Mouse (Mus musculus) gonadal fat pad, adult 2 months (tissue): Measurements from ENCODE around the gene Gtf2f1. TPM values are rescaled to one million over a fixed set of nuclear protein-coding genes. Genes with fewer than 3 reads are reported as not detected.
"Not testable (repeated sequence)": the region's sequence is repeated elsewhere in the genome, so short reads cannot be mapped to it uniquely, and the experiment has no call there.

ENCODE experiments used
- DNase-seq: peaks from one replicate; pipeline ENCODE4 v3.0.0-alpha.2; 2012; ENCODE audit warnings: low read depth
- polyA plus RNA-seq: library from polyadenylated mRNA; depleted of rRNA; stranded (reverse); fragments of >200 nt; gene quantifications from 2 replicates; pipeline ENCODE4 v1.2.3, GENCODE M21; 2012; rRNA removed

The Gtf2f1 gene
- 32.5 and 37.8 TPM in 2 replicates for polyA plus RNA-seq

- peak; percentile 78 for DNase-seq
Observed at GRCm38 (mm10) chr17:57011236-57012141, at the start of gene Gtf2f1, which contains the start of gene Gm17949. Gene Gtf2f1 (minus strand): TSS chr17:57011288. Gene Gm17949 (plus strand): TSS chr17:57011469.

- DNase-seq: peak; percentile 65
Observed at GRCm38 (mm10) chr17:57060231-57060801, 49.2 kb upstream of the Gtf2f1 start.

GRCm38 (mm10) chr17:57059486-57059977 is 48.4 kb upstream of the Gtf2f1 start, which contains the start of gene Slc25a23:
Gene Slc25a23 (minus strand): TSS chr17:57059863.
- DNase-seq: no peak

- DNase-seq: no peak
Observed at GRCm38 (mm10) chr17:57058891-57059485, 47.9 kb upstream of the Gtf2f1 start, which contains the start of gene Crb3. Gene Crb3 (plus strand): TSS chr17:57059105.

- no peak for DNase-seq
Observed at GRCm38 (mm10) chr17:57056246-57056645, 45.2 kb upstream of the Gtf2f1 start.

GRCm38 (mm10) chr17:57051679-57052078 is 40.6 kb upstream of the Gtf2f1 start:
- not testable (repeated sequence) for DNase-seq

- DNase-seq: no peak
Observed at GRCm38 (mm10) chr17:57048816-57049215, 37.7 kb upstream of the Gtf2f1 start.

GRCm38 (mm10) chr17:57047406-57047805 is 36.3 kb upstream of the Gtf2f1 start:
- DNase-seq: no peak

GRCm38 (mm10) chr17:57041554-57041953 is 30.5 kb upstream of the Gtf2f1 start, which contains the start of gene Slc25a41:
Gene Slc25a41 (minus strand): TSS chr17:57041654.
- no peak for DNase-seq

- no peak for DNase-seq
Observed at GRCm38 (mm10) chr17:57038978-57039377, 27.9 kb upstream of the Gtf2f1 start.

- DNase-seq: no peak
Observed at GRCm38 (mm10) chr17:57032854-57033253, 21.8 kb upstream of the Gtf2f1 start.

GRCm38 (mm10) chr17:57031661-57032420 is 20.8 kb upstream of the Gtf2f1 start:
- peak; percentile 100 for DNase-seq

GRCm38 (mm10) chr17:57030931-57031660 is 20.0 kb upstream of the Gtf2f1 start, which contains the start of gene Khsrp:
Gene Khsrp (minus strand): TSS chr17:57031522.
- no peak for DNase-seq

- no peak for DNase-seq
Observed at GRCm38 (mm10) chr17:57029691-57030090, 18.6 kb upstream of the Gtf2f1 start.

GRCm38 (mm10) chr17:57027471-57027870 is 16.4 kb upstream of the Gtf2f1 start:
- DNase-seq: no peak

GRCm38 (mm10) chr17:57020960-57021359 is 9.9 kb upstream of the Gtf2f1 start:
- DNase-seq: no peak

GRCm38 (mm10) chr17:57019693-57020092 is 8.6 kb upstream of the Gtf2f1 start:
- DNase-seq: no peak

- DNase-seq: no peak
Observed at GRCm38 (mm10) chr17:57012245-57012795, 1.2 kb upstream of the Gtf2f1 start.

GRCm38 (mm10) chr17:57010911-57011235 is 215 bp downstream of the Gtf2f1 start:
- DNase-seq: no peak

GRCm38 (mm10) chr17:57007137-57007905 is 3.8 kb downstream of the Gtf2f1 start:
- no peak for DNase-seq
